Mouse (Mus musculus) kidney, adult 11 months (tissue): ENCODE measurements at regions not wholly inside any gene's neighbourhood (a gene's known extent, or its start where the extent isn't known, plus 50 kb on each side); places are given as distances from the start of the nearest gene placed in this dataset.

Experiments used
- DNase-seq: peaks from one replicate; pipeline ENCODE4 v3.0.0; 2022

GRCm38 (mm10) chr4:7215048-7216030 is 1023.5 kb downstream of the Car8 start:
- DNase-seq: no peak

DNA sequence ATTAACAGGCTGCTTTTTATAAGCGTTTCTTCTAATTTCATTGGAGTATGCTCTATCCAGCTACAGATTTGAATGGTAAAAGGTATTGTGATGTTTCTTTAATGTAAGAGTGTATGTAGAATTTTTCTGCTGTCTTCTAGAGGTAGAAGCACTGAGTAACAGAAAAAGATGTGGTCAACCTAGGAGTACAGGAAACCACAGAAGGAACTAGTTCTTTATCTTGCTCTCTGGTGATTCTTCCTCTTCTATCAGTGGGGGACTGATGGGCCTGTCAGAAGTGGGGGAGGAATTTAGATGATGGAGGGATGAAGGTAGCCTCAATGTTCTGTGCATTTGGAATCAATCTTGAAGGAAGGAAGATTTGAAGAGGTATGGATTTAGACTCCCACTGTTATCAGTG is 1031.9 kb downstream of the Car8 start:
- no peak for DNase-seq

DNA sequence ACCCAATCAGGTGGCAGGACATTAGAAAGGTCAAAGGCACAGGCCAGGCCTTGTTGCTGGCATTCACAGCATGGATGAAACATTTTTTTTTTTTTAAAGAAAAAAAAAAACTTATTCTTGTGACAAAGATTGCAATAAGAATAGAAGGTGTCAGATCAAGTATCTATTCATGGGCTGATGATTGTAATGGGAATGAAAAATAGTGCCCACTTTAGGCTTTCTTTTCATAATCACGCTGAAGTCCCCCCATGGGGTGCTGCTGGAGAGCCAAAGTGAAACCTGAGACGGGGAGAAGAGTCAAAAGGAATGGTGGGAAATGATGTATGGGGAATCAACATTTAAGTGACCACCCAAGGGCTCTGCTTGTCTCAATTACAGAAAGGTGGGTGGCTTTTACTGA is 1037.0 kb downstream of the Car8 start:
- no peak for DNase-seq

GRCm38 (mm10) chr4:7199941-7200340 is 1038.9 kb downstream of the Car8 start:
- no peak for DNase-seq

GRCm38 (mm10) chr4:7199052-7199451 is 1039.8 kb downstream of the Car8 start:
- no peak for DNase-seq

GRCm38 (mm10) chr4:7196570-7196969 is 1042.3 kb downstream of the Car8 start:
- no peak for DNase-seq

GRCm38 (mm10) chr4:7195619-7196018 is 1043.2 kb downstream of the Car8 start:
- DNase-seq: no peak

GRCm38 (mm10) chr4:7191912-7192311 is 1046.9 kb downstream of the Car8 start:
- DNase-seq: no peak

GRCm38 (mm10) chr4:7191228-7191627 is 1047.6 kb downstream of the Car8 start:
- DNase-seq: no peak

DNA sequence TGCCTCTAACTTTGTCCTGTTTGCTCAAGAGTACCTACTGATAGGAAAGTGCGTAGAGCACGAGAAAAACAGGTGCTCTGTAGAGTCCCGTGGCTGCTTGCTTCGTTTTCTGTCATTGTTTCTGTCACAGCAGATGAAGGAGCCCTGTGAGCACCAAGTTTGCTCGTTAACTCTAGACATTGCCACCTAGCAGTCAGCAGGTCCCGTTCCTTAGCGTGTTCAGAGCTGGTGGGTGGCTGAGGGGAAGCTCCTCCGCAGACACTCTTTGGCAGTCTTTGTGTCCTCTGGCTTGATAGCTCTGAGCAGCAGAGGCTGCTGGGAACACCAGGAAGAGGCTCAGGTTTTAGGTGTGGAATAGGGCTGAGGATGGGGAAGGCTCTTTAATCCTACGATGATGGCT is 1063.8 kb downstream of the Car8 start:
- DNase-seq: no peak

DNA sequence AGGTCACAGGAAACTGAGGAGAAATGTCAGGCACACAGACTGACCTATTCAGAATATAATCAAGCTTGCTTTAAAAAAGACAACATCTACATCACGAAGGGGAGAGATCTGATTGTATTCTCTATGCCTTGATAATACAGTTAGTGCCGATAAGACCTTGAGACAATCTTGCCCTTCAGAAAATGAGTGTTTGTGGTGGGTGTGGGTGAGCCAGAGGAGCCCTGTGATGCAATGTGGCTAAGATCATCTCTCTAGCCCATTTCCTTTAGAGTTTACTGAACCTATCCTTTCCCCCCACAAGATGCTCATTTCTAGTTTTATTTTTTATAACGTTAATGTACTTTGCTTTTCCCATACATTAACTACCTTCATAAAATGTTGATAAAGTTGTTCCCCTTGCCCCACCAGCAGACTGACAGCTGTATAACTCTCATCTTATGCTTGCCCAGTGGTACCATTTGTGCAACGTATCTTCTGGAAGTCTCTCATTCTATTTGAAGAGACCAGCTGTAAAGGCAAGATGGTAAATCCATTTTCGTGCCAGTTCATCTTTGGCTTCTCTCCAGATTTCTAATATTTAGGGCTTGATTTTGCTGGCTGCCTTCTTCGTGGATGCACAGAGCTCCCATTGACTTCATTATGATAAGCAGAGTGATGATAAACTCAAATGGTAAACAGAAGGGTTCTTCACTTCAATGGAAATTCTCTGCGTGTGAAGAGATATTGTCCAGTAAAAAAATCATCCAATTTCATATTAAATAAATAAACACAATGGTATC is 1066.1 kb downstream of the Car8 start:
- DNase-seq: no peak

DNA sequence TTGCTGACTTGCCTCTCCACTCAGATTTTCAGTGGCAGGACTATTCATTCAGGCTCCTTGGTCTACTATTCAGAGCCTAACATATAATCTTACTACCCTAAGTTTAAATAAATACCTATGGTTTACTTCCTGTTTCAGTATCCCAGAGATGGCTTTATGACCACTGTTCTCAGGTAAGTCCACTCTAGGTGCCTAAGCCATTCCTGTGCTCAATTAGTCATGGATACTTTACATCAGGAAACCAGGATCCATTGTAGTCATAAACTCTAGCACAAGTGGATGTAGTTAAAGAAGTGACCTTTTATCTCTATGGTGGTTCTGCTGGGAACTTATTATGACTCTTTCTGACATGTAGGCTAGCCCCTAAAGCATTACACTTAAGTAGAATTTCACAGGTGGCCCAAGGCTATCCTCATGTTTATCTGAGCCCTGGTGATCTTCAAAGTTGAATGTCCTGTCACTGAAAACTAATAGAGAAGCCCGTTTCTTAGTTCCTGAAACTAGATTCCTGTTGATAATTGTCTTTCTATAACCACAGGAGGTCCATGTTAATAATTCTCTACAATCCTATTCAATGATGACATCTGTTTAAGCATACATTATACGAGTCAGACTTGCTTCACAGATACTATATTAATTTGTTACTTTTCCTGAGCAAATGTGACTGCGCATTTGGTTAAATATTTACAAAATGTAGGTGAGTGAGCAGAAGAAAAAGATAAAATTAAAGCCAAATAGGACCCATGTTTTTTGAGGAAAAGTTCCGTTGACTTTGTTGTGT is 1067.0 kb downstream of the Car8 start:
- DNase-seq: no peak

DNA sequence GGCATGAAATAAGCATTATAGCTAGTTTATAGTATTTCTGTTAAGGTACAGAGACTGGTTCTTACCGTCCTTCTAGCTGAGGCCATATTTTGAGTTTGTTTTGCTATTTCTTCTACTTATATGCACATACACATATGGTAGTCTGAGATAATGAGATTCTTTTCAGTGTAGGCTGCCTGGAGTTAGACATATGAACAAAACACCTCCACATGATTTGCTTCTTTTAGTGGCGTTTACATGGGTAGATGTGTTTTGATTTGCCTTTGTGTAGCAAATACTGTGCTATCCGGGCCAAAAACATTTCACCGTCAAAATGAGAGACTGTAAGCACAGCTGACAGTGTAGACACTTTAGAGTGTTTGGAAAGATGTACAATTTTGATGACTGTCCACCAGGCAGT is 1077.4 kb downstream of the Car8 start:
- no peak for DNase-seq

- no peak for DNase-seq
Measured at GRCm38 (mm10) chr4:7157883-7158282, 1081.0 kb downstream of the Car8 start.

DNA sequence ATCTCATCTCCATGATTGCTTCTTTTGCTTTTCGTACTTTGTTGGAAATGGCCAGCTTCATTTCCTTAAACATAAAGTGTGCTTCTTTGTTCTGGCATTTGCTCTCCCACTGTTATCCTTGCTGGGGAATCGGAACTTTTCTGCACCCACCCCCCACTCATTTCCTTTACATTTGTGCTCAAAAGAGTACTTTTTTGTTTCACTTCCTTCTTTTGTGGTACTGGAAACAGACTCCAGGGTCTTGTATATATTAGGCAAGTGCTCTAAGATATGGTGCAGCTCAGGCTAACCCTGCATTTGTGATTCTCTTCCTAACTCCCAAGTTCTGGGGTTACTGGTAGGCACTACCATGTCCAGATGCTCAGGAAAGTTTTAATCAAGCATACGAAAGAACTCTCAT is 1084.6 kb downstream of the Car8 start:
- DNase-seq: no peak

GRCm38 (mm10) chr4:7153835-7154234 is 1085.0 kb downstream of the Car8 start:
- DNase-seq: no peak

GRCm38 (mm10) chr4:7145756-7146155 is 1093.1 kb downstream of the Car8 start:
- no peak for DNase-seq

GRCm38 (mm10) chr4:7144215-7144614 is 1094.6 kb downstream of the Car8 start:
- DNase-seq: peak; percentile 5

- DNase-seq: peak; percentile 47
Measured at GRCm38 (mm10) chr4:7143676-7144075, 1095.2 kb downstream of the Car8 start.

DNA sequence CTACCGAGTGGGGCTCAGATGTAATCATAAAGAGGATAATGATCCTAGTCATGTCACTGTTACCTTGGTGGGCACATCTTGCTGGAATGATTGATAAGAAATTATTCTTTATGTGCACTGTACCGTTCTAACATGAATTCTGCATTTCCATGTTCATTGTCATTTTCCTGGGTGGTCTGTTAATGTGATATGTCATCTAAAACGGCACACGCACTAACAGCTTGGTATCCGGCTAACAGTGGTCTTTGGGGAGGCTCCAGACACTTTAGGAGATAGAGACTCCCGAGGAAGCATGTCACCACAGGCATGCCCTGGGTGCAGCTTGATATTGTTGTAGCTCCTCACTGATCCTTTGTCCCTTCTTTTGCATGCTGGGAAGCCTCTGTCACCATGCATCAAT is 1096.1 kb downstream of the Car8 start:
- DNase-seq: no peak

DNA sequence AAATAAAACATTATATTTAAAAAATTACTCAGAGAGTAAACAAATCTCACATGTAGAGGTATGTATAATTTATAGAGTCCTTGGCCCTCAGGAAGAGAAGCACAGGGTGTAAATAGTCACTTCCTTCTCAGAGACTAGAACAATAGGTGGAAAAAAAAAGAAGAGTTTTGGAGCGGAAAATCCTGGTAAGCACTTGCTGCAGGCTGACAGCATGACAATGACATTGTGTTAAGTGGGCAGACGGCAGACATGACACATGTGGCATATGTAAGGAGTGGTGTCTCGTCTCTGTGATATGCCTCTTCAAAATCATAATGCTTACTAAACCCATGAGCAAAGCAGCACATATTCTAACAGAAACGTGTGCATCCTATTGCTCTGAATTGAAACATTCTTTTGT is 1126.7 kb downstream of the Car8 start:
- DNase-seq: no peak

GRCm38 (mm10) chr4:7092957-7093356 is 1145.9 kb downstream of the Car8 start:
- DNase-seq: no peak

GRCm38 (mm10) chr4:7091201-7091814 is 1147.5 kb downstream of the Car8 start:
- DNase-seq: no peak
